Mouse (Mus musculus) ovary, postnatal 14 days (tissue): ENCODE measurements at regions not wholly inside any gene's neighbourhood (a gene's known extent, or its start where the extent isn't known, plus 50 kb on each side); places are given as distances from the start of the nearest gene placed in this dataset.

ENCODE experiments used
- DNase-seq: peaks from one replicate; pipeline ENCODE4 v3.0.0; 2022; ENCODE audit warnings: low spot score

GRCm38 (mm10) chr5:47115882-47116281, 867.1 kb upstream of the Slit2 start:
- DNase-seq, result no peak

DNA sequence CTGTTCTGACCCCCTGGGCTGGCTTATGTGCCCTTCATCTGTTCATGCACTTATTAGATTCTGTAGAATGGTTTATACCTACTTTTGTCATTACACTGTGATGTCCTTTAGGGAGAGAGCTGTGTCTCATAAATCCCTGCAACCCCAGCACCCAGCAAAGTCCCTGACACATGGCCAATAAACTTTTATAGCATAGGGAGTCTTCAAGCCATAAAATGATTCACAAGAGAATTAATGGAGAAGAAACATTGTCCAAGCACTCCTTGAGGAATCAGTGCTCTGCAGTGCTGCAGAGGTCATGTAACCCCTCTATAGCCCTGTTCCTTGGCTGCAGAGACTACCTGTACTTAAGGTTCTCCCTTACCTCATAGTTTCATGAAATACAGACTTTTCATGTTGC, 887.2 kb upstream of the Slit2 start:
- DNase-seq, result no peak

GRCm38 (mm10) chr5:47052942-47053341, 930.0 kb upstream of the Slit2 start:
- no peak for DNase-seq

GRCm38 (mm10) chr5:47036752-47037151, 946.2 kb upstream of the Slit2 start:
- no peak for DNase-seq

DNA sequence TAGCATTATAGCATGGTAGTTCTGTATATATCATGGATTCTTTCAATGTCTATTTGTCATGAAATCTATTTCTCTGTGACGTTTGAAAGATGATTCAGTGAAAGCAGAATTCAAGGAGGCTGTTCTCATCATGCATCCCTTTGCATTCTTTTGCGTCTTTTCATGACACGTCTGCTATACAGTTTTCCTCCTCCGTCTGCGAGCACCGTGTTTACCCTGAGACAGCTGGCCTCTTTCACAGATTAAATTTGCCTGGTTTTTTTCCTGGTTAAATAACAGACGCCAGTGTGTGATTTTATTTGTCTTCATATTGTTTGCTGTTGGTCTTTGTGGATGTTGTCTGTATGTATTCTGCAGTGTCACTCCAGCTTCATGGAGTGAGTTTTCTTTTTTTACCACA, 948.9 kb upstream of the Slit2 start:
- DNase-seq, result no peak

GRCm38 (mm10) chr5:47014351-47014750, 968.6 kb upstream of the Slit2 start:
- DNase-seq, result peak; percentile 37

DNA sequence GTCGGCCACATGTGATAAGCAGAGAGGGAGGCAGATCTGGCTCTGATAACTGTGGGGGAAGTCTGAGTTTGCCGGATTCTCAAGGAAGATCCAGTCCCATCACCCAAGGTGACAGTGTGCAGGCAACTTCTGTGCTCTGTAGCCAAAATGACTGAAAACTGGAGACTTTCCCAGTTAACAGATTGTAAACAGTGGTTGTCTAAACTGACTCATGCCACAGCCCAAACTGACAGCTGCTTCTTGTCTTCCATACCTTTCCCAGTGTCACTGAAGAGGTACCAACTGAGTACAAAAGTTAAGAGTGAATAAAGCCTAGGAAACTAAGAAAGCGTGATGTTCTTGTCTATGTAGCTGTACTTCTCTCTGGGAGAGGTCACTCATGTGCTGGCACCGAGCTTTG, 990.4 kb upstream of the Slit2 start:
- no peak for DNase-seq

DNA sequence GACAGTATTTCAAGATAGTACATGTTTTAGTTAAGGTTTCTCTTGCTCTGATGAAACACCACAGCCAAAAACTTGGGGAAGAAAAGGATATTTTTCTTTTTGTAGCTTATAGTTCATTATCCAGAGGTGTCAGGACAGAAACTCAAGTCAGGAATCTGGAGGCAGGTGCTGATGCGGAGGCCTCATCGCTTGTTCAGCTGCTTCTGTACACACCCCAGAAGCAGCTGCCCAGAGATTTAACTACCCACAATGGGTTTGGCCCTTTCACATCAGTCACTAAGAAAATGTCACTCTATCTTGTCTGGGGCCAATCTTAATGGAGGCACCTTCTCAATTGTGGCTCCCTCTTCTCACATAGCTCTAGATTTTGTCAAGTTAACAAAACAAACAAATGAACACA, 996.4 kb upstream of the Slit2 start:
- DNase-seq, result no peak

DNA sequence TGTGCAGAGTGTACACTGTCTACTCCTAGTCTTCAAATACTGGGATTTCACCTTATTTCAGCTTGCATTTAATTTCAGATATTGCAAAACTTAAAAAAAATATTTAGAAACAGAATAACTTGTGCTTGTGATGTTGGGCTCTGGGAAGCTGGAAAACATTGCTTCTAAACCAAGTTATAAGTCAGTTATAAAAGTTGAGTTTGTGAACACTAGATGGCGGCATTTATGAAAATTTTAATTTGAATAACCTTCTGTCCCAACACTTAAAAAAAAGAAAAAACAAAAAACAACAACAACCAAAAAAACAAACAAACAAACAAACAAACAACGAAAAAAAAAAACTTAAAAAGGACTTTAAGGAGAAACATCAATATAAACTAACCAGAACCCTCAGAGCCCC, 1002.6 kb upstream of the Slit2 start:
- no peak for DNase-seq

DNA sequence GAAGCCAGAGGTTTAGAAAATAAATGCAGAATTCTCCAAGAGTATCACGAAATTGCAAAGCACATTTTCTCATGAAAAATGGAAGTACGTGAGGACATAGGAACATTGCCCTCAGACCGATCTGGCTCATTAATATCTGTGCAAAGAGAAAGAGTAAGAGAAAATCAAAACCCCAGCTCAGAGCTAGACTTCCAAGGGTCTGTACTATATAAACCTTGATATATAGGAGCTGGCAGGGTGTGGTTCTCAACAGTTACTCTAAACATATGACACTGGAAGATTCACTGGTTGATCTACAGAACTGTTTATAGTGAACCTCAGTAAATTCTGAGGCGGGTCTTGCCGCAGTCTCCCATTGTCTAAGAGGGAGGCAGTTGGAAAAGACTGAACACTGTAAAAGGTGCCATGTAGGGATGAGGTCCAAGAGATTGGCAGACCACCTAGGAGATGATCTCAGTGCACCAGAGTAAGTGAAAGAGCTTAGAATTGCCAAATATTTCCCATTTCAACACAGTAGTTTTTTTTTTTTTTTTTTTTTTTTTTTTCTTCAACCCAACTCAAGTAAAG, 1014.0 kb upstream of the Slit2 start:
- no peak for DNase-seq

DNA sequence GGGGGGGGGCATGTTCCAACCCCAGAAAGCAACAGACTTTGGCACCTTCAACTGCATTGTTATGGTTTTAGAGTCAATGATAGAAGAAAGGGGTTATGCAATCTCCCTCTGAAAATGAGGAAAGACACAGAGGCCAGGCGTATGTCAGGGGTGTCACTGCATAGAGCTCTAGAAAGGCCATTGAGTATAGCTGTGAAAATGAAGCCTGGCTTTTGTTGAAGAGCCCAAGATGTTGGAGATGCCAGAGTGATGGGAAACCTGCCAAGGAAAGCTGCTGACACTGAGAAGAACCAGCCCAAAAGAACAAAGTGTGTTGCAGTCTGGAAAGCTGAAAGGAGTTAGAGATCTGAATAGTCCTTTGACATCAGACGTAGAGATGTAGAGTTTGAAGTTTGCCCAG, 1022.2 kb upstream of the Slit2 start:
- peak; percentile 3 for DNase-seq

DNA sequence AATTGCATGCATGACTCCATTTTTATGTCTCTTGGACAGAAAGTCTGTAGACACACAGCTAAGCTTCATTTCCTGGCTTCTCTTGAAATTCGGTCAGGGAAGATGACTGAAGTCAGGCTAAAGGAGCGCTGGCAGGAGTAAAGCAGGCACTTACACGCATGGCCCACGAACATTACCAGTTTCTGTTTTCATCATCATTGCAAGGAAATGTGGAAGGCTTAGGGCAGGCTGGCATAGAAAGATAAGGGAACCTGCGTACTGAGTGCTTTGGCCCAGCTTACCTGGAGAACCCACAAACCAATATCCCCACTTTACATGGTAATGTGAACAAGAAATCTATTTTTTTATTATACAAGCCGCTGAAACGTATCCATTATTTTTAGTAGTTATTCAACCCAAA, 1056.6 kb upstream of the Slit2 start:
- no peak for DNase-seq

DNA sequence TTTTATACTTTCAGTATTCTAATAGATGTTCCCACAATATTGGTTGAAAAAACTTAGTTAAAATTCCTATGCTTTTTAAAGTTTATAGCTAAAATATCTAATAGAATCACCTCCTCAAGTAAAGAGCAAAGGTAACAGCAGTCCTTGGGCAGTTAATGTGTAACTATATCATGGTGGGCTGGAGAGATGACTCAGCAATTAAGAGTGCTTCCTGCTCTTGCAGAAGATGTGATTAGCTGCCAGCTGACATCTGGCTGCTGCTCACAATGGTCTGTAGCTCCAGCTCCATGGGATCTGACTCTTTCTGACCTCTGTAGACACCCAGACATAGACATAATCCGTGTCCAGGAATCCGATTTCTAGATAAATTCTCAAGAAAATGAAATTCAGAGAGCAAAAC, 1044.5 kb upstream of the Lcorl start:
- no peak for DNase-seq

GRCm38 (mm10) chr5:46894037-46894436, 1036.6 kb upstream of the Lcorl start:
- no peak for DNase-seq

DNA sequence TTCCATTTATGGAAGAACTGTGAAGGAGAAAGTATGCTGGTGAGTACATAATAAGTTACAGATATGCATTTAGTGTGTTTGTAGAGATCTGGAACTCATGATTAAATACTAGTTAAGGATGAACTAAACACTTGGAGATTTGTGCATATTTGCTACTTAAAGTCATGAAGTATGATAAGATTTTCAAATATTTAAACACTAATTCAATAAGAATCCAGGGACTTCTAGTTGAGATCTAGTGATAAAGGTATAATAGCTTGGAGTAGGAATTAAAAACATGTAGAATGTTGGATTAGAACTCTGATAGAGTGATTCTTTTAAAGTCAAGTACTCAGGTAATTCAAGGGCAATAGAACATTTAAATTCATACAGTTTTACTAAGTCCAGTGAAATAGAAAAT, 1026.5 kb upstream of the Lcorl start:
- DNase-seq, result no peak

GRCm38 (mm10) chr5:46856837-46857236, 999.4 kb upstream of the Lcorl start:
- DNase-seq, result no peak

DNA sequence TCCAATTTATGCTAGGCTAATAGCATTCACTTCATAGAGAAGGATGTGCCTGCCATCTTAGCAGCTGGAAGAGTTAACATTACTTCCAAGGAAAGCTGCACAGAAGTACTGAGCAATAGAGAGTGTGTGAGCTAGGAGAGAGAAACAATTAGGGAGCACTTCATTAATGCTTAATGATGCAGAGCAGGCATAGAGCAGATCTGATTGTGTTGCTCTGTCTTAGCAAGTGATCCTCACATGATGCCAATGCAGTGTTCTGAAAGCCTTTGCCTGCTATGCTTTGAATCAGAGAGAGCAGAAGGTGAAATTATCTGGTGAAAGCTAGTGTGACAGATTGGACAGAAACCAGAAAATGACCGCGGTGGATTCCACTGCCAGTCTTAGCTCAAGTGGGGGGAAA, 987.8 kb upstream of the Lcorl start:
- DNase-seq, result no peak

DNA sequence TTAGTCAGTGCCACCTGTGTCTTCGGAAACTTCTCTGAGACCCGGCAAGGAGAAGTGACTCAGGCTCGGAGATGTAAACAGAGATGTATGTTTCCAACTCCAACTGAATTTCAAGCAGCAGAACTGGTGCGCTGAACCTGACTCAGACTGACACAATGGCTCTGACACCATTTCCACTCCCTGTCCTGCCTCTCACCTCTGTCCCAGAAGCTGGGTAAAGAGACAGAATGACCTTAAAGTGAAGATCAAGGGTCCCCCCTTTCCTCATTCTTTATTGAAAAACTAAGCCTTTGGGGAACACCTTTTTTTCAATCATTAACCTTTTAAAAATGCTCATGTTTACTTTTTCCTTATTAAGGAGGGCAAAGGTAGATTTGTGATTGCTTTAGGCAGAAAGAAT, 979.4 kb upstream of the Lcorl start:
- DNase-seq, result no peak

DNA sequence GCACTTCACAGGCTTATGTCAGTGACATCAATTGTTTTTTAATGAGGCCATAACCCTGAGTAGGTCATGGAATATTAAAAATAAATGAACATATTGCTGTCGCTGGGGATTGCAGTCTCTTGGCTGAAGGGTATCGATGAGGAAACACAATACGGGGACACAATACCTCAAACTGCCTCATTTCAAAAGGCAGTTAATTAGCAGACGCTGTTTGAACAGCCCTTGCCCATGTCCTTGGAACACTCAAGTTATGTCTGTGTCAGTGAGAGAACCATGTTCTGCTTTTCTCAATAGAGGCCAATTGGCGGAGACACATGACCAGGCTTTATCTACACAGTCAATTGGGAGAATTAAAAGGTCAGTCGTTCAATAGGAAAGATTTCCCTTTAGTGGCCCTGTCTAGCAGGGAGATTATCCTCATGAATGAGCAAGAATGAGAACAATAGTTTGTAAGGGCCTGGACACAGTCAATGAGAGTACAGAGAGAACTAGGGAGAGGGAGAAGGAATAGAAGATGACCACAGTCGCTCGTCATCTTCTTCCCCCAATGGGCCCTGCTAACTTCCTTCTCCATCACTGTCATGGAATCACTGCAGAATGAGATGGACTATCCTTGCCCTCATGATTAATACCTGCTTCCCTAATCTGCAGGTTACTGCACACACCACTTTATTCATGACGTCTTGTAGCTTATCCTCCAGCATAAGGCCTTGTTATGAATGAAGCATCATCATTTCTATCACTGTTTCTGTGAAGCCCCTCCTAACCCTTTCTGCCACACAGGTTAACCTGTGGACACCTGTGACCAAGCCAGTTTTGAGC, 973.6 kb upstream of the Lcorl start:
- no peak for DNase-seq

DNA sequence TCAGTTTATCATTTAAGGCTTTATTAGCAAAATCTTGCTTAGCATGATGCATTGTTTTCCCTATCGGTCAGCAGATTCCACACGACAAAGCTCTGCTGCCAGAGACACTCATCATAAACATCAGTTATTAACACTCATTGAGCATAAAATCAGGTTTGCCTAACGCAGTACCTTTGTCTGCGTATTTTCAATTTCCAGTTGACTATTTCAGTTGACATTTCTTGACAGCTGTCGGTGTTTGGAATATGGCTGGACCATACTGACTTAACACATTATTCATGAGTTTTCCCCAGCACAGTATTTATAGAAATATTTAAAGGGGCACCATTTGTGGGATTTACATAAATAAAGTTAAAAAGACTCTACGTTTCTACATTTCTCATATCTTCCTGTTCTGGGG, 972.7 kb upstream of the Lcorl start:
- no peak for DNase-seq

DNA sequence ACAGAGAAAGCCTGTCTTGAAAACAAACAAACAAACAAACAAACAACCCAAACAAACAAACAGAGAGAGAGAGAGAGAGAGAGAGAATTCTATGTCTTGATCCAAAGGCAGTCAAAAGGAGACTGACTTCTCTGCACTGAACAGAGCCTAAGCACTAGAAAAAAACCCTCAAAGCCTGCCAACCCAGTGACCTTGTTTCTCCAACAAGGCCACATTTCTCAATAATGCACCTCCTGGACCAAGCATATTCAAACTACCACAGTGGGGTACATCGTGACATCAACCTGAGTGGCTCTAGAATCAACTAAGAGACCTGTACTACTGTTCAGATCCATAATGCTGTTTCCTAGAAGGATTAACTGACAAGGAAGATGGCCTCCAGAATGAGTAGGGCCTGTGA, 969.0 kb upstream of the Lcorl start:
- DNase-seq, result no peak

DNA sequence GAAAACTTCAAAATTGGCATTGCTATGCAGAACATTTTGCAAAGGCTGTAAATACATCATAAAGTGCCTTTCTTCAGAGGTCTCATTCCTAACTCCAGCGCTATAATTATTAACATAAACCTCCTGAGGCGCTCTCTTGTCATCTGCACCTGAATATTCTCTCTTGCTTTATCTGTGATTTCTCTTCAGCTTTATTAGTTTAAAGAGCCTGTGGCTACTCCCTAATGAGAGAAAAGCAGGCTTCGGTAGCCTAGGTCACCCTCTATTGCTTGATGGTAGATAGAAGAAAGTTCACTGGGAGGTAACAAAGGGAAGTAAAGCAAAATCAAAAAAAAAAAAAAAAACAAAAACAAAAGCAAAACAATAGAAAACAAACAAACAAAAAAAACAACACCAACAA, 967.5 kb upstream of the Lcorl start:
- DNase-seq, result no peak

GRCm38 (mm10) chr5:46795102-46795501, 937.7 kb upstream of the Lcorl start:
- DNase-seq, result peak; percentile 3
